Mouse (Mus musculus) midbrain, embryonic 10.5 days (tissue): ENCODE measurements around the gene Pcx. TPM values are rescaled to one million over a fixed set of nuclear protein-coding genes. Genes with fewer than 3 reads are reported as not detected.

Source experiments
- DNase-seq: peaks from one replicate; pipeline ENCODE4 v3.0.0-alpha.2; 2017; ENCODE audit warnings: low spot score
- H3K27ac ChIP-seq: fragments of 300-500 bp; sonication (generic); replicated peaks from 2 replicates; pipeline ENCODE4 v1.5.1; 2016; ENCODE audit warnings: mild to moderate bottlenecking
- H3K27me3 ChIP-seq: fragments of 300-500 bp; sonication (generic); 2 replicates; pipeline ENCODE4 v1.6.1; 2016; ENCODE audit warnings: low read depth, mild to moderate bottlenecking; ENCODE audit not compliant: poor library complexity, severe bottlenecking
- H3K36me3 ChIP-seq: fragments of 300-500 bp; sonication (generic); 2 replicates; pipeline ENCODE4 v1.6.1; 2016; ENCODE audit warnings: mild to moderate bottlenecking, moderate library complexity
- H3K4me1 ChIP-seq: fragments of 300-500 bp; sonication (generic); 2 replicates; pipeline ENCODE4 v1.6.1; 2016
- H3K4me3 ChIP-seq: fragments of 300-500 bp; sonication (generic); 2 replicates; pipeline ENCODE4 v1.5.1; 2016; ENCODE audit warnings: mild to moderate bottlenecking, moderate library complexity
- H3K9me3 ChIP-seq: fragments of 300-500 bp; sonication (generic); replicated peaks from 2 replicates; pipeline ENCODE4 v1.6.1; 2016; ENCODE audit warnings: mild to moderate bottlenecking
- WGBS: fragments of 180-500 bp; shearing (Covaris S2); methylation state at CpG from one replicate; pipeline ENCODE4 v1.1.7; 2016; 5-methylcytosine and 5-hydroxymethylcytosine counted together
- polyA plus RNA-seq: library from polyadenylated mRNA; unstranded; fragments of >200 nt; fragmentation: Nextera tagmentation; extraction: Ambion mirVana; gene quantifications from 2 replicates; pipeline ENCODE4 v1.2.1, GENCODE M21; 2016

Pcx gene
- polyA plus RNA-seq, 1 experiment from 2014 or later: 20.9 TPM

DNA sequence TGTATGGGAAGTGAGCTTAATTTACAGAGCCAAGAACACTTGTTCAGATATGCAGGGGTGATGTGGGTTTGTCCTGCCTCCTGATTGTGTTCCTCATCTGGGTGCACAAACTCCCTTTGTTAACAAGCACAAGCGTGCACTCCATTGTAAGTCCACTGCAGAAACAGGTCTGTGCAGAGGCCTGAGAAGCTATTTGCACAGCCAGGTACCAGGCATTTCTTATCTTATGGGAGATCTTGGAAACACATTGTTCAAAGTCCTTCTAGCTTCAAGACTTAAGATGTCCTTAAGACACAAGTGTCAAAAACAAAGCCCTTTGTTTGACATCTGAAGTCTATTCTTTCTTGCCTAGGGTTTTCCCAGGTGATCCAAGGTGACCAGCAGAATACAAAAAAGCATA, 5.4 kb upstream of the Pcx start:
- Histone ChIP-seq H3K4me1 (peaks cover 11% of the 10 kb centered on the region), H3K4me3 (no peak overlapping the region), H3K36me3 (no peaks in the 10 kb centered on the region), H3K27ac (no peak overlapping the region), H3K9me3 (0 out of 2 replicates have a peak, but pooled peaks cover 4% of the 10 kb centered on the region), H3K27me3 (no peaks in the 10 kb centered on the region)
- whole genome bisulfite sequencing: 93% methylated on average over 1 of the region's 1 CpGs
- DNase-seq: no peak

GRCm38 (mm10) chr19:4507746-4508145, 2.5 kb upstream of the Pcx start:
- no peak overlapping the region for H3K27ac ChIP-seq
- H3K4me1 ChIP-seq: peaks cover 16% of the 10 kb centered on the region
- H3K36me3 ChIP-seq: no peaks in the 10 kb centered on the region
- 77% methylated on average over 3 of the region's 3 CpGs for WGBS
- DNase-seq: no peak
- peaks cover 12% of the 10 kb centered on the region; the same call in 1 of the 2 replicates for H3K27me3 ChIP-seq
- no peak overlapping the region for H3K4me3 ChIP-seq
- 0 out of 2 replicates have a peak, but pooled peaks cover 4% of the 10 kb centered on the region for H3K9me3 ChIP-seq

DNA sequence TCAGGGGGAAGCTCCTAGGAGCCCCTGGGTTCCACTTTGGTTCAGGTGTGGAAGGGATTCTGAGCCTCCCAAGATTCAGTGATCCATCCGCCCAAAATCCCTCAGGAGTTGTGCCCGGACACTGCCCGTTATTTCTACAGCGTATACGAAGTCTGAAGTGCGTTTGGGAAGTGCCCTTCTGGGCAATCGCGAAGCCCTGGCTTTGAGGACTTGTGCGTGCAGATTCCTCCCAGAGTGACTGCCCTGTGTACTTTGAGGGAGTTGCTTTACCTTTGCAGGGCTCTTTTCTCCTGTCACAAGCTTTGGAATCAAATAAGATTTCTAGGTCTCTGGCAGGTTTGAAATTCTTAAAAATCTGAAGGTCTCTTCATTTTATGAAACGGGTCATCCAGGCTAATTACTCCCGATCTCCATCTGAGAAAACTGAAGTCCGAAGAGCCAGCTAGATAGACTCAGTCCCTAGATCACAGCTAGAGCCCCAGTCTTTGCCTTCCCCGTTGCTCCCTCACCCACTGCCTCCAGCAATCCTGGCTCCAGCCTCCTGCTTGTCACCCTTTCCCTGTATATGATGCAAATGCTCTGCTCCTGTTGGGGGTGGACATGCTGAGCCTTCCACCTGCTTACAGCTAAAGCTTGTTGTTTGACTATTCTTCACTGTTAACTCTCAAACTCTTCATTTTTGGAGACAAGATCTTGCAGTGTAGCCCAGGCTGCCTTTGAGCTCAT, 1.0 kb downstream of the Pcx start:
- no peak for DNase-seq
- H3K4me3 ChIP-seq: peak overlapping the region; percentile 84
- no peaks in the 10 kb centered on the region for H3K36me3 ChIP-seq
- H3K4me1 ChIP-seq: peaks cover 21% of the 10 kb centered on the region
- no peak overlapping the region for H3K27ac ChIP-seq
- 8% methylated on average over 13 of the region's 13 CpGs for WGBS
- H3K9me3 ChIP-seq: no peaks in the 10 kb centered on the region
- H3K27me3 ChIP-seq: peaks cover 12% of the 10 kb centered on the region; the same call in 1 of the 2 replicates

- Histone ChIP-seq H3K4me3 (no peak overlapping the region), H3K4me1 (peaks cover 21% of the 10 kb centered on the region), H3K27ac (no peak overlapping the region), H3K36me3 (no peaks in the 10 kb centered on the region), H3K27me3 (peaks cover 12% of the 10 kb centered on the region; the same call in 1 of the 2 replicates), H3K9me3 (no peaks in the 10 kb centered on the region)
- DNase-seq: no peak
- 76% methylated on average over 4 of the region's 4 CpGs for WGBS
Measured at GRCm38 (mm10) chr19:4513236-4513858, 3.1 kb downstream of the Pcx start.

DNA sequence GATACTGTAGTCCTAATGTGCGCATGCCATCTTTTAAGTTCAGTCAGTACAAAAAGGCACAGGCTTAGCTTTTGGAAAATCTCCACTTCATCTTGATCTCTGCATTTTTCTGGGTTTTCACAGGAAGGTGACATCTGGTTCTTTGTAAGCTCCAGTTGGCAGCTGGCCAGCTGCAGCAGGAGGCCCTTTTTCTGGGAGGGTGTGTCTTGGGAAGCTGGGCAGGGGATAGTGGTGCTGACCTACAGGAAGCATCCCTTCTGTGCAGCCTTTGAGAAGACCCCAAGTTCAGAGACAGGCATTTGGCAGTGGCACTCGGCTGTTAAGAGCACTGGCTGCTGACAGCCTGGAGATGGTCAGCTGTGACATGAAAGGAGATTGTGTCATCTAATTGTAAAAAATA, 5.5 kb downstream of the Pcx start:
- Histone ChIP-seq H3K27ac (no peak overlapping the region), H3K36me3 (no peaks in the 10 kb centered on the region), H3K9me3 (no peaks in the 10 kb centered on the region), H3K4me3 (no peak overlapping the region), H3K27me3 (peaks cover 12% of the 10 kb centered on the region; the same call in 1 of the 2 replicates), H3K4me1 (peaks cover 10% of the 10 kb centered on the region)
- DNase-seq: peak; percentile 26
- WGBS: 58% methylated on average over 2 of the region's 2 CpGs

DNA sequence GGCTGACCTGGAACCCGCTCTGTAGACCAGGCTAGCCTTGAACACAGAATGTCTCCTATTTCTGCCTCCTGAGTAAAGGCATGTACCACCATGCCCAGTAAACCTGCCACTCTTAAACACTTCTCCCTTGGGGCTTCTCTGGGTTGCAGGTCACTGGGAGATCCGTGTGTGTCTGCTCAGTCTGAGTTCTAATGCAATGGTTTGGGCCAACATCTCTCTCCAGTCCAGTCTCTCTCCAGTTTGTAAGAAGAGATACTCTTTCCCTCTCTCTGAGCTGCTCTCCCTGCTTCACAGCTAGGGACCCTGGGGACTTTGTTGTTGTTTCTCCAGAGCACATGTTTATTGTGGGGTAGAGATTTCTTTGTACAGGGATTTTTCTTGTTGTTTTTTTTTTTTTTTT, 6.0 kb downstream of the Pcx start:
- Histone ChIP-seq H3K4me3 (no peak overlapping the region), H3K9me3 (no peaks in the 10 kb centered on the region), H3K36me3 (no peaks in the 10 kb centered on the region), H3K27ac (no peak overlapping the region), H3K4me1 (0 out of 2 replicates have a peak, but pooled peaks cover 5% of the 10 kb centered on the region), H3K27me3 (peaks cover 9% of the 10 kb centered on the region; the same call in 1 of the 2 replicates)
- 71% methylated on average over 2 of the region's 2 CpGs for WGBS
- no peak for DNase-seq

GRCm38 (mm10) chr19:4517483-4517882, 7.2 kb downstream of the Pcx start:
- Histone ChIP-seq H3K4me3 (no peak overlapping the region), H3K27ac (no peak overlapping the region), H3K36me3 (no peaks in the 10 kb centered on the region), H3K27me3 (no peaks in the 10 kb centered on the region), H3K9me3 (no peaks in the 10 kb centered on the region), H3K4me1 (0 out of 2 replicates have a peak, but pooled peaks cover 5% of the 10 kb centered on the region)
- 91% methylated on average over 1 of the region's 1 CpGs for WGBS
- DNase-seq: no peak

- no peak overlapping the region for H3K4me3 ChIP-seq
- no peak for DNase-seq
- 89% methylated on average over 3 of the region's 3 CpGs for WGBS
- no peaks in the 10 kb centered on the region for H3K27me3 ChIP-seq
- H3K36me3 ChIP-seq: no peaks in the 10 kb centered on the region
- H3K9me3 ChIP-seq: no peaks in the 10 kb centered on the region
- no peaks in the 10 kb centered on the region for H3K4me1 ChIP-seq
- H3K27ac ChIP-seq: no peak overlapping the region
Measured at GRCm38 (mm10) chr19:4521426-4522050, 11.3 kb downstream of the Pcx start.

DNA sequence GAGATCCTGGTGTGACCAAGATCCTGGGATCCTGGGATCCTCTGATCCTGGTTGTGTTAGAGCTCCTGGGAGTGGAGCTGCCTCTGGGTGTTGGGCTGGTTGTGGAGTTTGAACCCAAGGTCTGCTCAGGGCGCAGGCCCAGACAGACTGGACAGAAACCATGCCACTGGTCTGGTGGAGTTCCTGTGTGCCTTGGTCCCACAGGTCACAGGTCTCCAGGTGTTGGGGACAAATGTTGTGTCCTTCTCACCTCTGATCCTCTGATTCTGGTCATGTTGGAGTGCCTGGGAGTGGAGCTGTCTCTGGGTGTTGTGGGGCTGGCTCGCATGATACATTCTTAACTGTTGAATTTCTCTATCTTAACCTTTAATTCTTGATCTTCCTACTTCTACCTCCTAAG, 24.4 kb downstream of the Pcx start:
- Histone ChIP-seq H3K4me1 (no peaks in the 10 kb centered on the region), H3K4me3 (no peak overlapping the region), H3K9me3 (no peaks in the 10 kb centered on the region), H3K27ac (no peak overlapping the region), H3K36me3 (no peaks in the 10 kb centered on the region), H3K27me3 (no peaks in the 10 kb centered on the region)
- 87% methylated on average over 2 of the region's 2 CpGs for WGBS
- no peak for DNase-seq

DNA sequence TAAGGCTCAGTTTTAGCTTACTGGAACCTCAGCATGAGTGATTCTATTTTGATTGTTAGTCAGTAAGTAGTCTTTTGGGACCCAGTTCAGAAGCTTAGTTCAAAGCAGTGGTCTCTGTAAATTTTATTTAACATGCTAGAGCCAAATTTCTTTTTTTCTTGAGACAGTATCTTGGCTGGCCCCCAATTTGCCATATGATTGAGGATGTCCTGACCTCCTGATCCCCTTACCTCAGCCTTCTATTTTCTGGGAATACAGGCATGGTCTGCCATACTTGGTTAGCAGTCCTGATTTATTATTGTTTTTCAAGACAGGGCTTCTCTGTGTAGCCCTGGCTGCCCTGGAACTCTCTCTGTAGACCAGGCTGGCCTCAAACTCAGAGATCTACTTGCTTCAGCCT, 25.6 kb downstream of the Pcx start:
- no peaks in the 10 kb centered on the region for H3K27me3 ChIP-seq
- DNase-seq: no peak
- no peak overlapping the region for H3K4me3 ChIP-seq
- H3K4me1 ChIP-seq: no peaks in the 10 kb centered on the region
- H3K9me3 ChIP-seq: no peaks in the 10 kb centered on the region
- no peaks in the 10 kb centered on the region for H3K36me3 ChIP-seq
- no peak overlapping the region for H3K27ac ChIP-seq

DNA sequence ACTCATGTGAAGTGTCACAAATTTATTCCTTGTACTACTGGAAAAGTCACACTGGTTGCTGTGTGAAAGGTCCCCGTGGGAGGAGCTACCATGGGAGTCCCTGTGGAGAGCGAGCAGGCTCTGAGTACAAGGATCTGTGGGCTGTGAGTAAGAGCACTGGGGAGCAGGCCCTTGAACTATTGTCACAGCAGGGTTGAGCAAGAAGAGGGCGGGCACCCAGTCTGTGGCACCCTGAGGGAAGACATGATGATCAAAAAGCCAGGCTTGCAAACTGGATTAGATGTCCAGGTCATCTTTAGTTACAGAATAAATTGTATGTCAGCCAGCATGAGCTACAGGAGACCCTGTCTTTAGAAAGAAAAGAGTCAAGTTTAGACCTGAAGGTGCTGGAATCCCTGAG, 26.3 kb downstream of the Pcx start:
- Histone ChIP-seq H3K4me1 (no peaks in the 10 kb centered on the region), H3K27me3 (no peaks in the 10 kb centered on the region), H3K36me3 (no peaks in the 10 kb centered on the region), H3K9me3 (no peaks in the 10 kb centered on the region), H3K4me3 (no peak overlapping the region), H3K27ac (no peak overlapping the region)
- DNase-seq: no peak
- 59% methylated on average over 3 of the region's 3 CpGs for WGBS

GRCm38 (mm10) chr19:4540263-4540662, 30.0 kb downstream of the Pcx start:
- H3K4me1 ChIP-seq: no peaks in the 10 kb centered on the region
- no peaks in the 10 kb centered on the region for H3K27me3 ChIP-seq
- WGBS: 90% methylated on average over 6 of the region's 6 CpGs
- no peak overlapping the region for H3K27ac ChIP-seq
- H3K9me3 ChIP-seq: no peaks in the 10 kb centered on the region
- no peak overlapping the region for H3K4me3 ChIP-seq
- no peaks in the 10 kb centered on the region for H3K36me3 ChIP-seq
- DNase-seq: no peak

- 85% methylated on average over 3 of the region's 3 CpGs for WGBS
Measured at GRCm38 (mm10) chr19:4540992-4541391, 30.7 kb downstream of the Pcx start.

More at GRCm38 (mm10) chr19:4540992-4541391, 30.7 kb downstream of the Pcx start:
- Histone ChIP-seq H3K4me1 (no peaks in the 10 kb centered on the region), H3K9me3 (no peaks in the 10 kb centered on the region), H3K27me3 (no peaks in the 10 kb centered on the region), H3K27ac (no peak overlapping the region), H3K36me3 (no peaks in the 10 kb centered on the region), H3K4me3 (no peak overlapping the region)
- no peak for DNase-seq
